Mouse (Mus musculus) forebrain, embryonic 11.5 days (tissue): Measurements from ENCODE around the gene Zfp365. TPM values are rescaled to one million over a fixed set of nuclear protein-coding genes. Genes with fewer than 3 reads are reported as not detected.

Experiments
- ATAC-seq: fragments of 200-750 bp; cut with Nextera tagmentation; replicated peaks from 2 replicates; pipeline ENCODE4 v1.8.0; 2017; ENCODE audit warnings: moderate TSS enrichment; ENCODE audit not compliant: low FRiP score
- DNase-seq: peaks from one replicate; pipeline ENCODE4 v3.0.0-alpha.2; 2017; ENCODE audit warnings: low spot score
- H3K27ac ChIP-seq: fragments of 300-500 bp; sonication (generic); 2 replicates; pipeline ENCODE4 v1.5.1; 2014; ENCODE audit warnings: low read depth, low read length
- H3K27me3 ChIP-seq: fragments of 300-500 bp; sonication (generic); 2 replicates; pipeline ENCODE4 v1.6.1; 2014; ENCODE audit warnings: mild to moderate bottlenecking, low read length, mixed read lengths; ENCODE audit not compliant: control insufficient read depth, insufficient read depth
- H3K36me3 ChIP-seq: fragments of 300-500 bp; sonication (generic); 2 replicates; pipeline ENCODE4 v1.6.1; 2014; ENCODE audit warnings: mild to moderate bottlenecking, low read length, moderate library complexity, mixed read lengths; ENCODE audit not compliant: control insufficient read depth, insufficient read depth
- H3K4me1 ChIP-seq: fragments of 300-500 bp; sonication (generic); replicated peaks from 2 replicates; pipeline ENCODE4 v1.6.1; 2014; ENCODE audit warnings: low read length, mixed read lengths; ENCODE audit not compliant: control insufficient read depth, insufficient read depth
- H3K4me2 ChIP-seq: fragments of 300-500 bp; sonication (generic); 2 replicates; pipeline ENCODE4 v1.6.1; 2014; ENCODE audit warnings: low read depth, mild to moderate bottlenecking, low read length, moderate library complexity, mixed read lengths; ENCODE audit not compliant: severe bottlenecking
- H3K4me3 ChIP-seq: fragments of 300-500 bp; sonication (generic); 2 replicates; pipeline ENCODE4 v1.5.1; 2014; ENCODE audit warnings: low read depth, low read length
- H3K9ac ChIP-seq: fragments of 300-500 bp; sonication (generic); 2 replicates; pipeline ENCODE4 v1.6.1; 2014; ENCODE audit warnings: low read length
- H3K9me3 ChIP-seq: fragments of 300-500 bp; sonication (generic); 2 replicates; pipeline ENCODE4 v1.6.1; 2016; ENCODE audit warnings: low read length, mixed read lengths; ENCODE audit not compliant: control insufficient read depth
- WGBS: fragments of 180-500 bp; shearing (Covaris S2); extraction: QIAGEN DNeasy Blood & Tissue Kit; methylation state at CpG from one replicate; pipeline ENCODE4 v1.1.7; 2014; 5-methylcytosine and 5-hydroxymethylcytosine counted together
- polyA plus RNA-seq: library from polyadenylated mRNA; unstranded; fragments of >200 nt; fragmentation: Nextera tagmentation; extraction: Ambion mirVana; gene quantifications from 2 replicates; pipeline ENCODE4 v1.2.1, GENCODE M21; 2014

Zfp365 gene
- polyA plus RNA-seq, 1 experiment from 2014 or later: 3.8 TPM

- H3K9ac ChIP-seq: peak overlapping the region; percentile 71
- H3K4me3 ChIP-seq: peak overlapping the region; percentile 64
- H3K9me3 ChIP-seq: no peaks in the 10 kb centered on the region
- ATAC-seq (peak; percentile 66), DNase-seq (no peak)
- 19% methylated on average over 33 of the region's 33 CpGs for WGBS
- H3K4me1 ChIP-seq: 0 out of 2 replicates have a peak, but pooled peaks cover 3% of the 10 kb centered on the region
- H3K4me2 ChIP-seq: peak overlapping the region; percentile 95
- no peaks in the 10 kb centered on the region; the same call in 1 of the 2 replicates for H3K27me3 ChIP-seq
- no peak overlapping the region for H3K27ac ChIP-seq
- no peaks in the 10 kb centered on the region for H3K36me3 ChIP-seq
These were observed 770 bp downstream of the Zfp365 start for GRCm38 (mm10) chr10:67911447-67912336.

- 89% methylated on average over 4 of the region's 4 CpGs for WGBS
- ATAC-seq (no peak), DNase-seq (no peak)
- Histone ChIP-seq H3K9ac (no peak overlapping the region), H3K27me3 (peaks cover 10% of the 10 kb centered on the region; the same call in 1 of the 2 replicates), H3K4me3 (no peak overlapping the region), H3K27ac (no peak overlapping the region), H3K4me2 (no peak overlapping the region), H3K9me3 (no peaks in the 10 kb centered on the region), H3K36me3 (no peaks in the 10 kb centered on the region), H3K4me1 (0 out of 2 replicates have a peak, but pooled peaks cover 3% of the 10 kb centered on the region)
These were observed 4.5 kb downstream of the Zfp365 start for GRCm38 (mm10) chr10:67907931-67908330.

GRCm38 (mm10) chr10:67906926-67907325 is 5.5 kb downstream of the Zfp365 start:
- 92% methylated on average over 2 of the region's 2 CpGs for WGBS
- H3K4me1 ChIP-seq: 0 out of 2 replicates have a peak, but pooled peaks cover 3% of the 10 kb centered on the region
- DNase-seq (no peak), ATAC-seq (no peak)
- H3K4me3 ChIP-seq: no peak overlapping the region
- no peaks in the 10 kb centered on the region for H3K9me3 ChIP-seq
- H3K27ac ChIP-seq: no peak overlapping the region
- H3K4me2 ChIP-seq: no peak overlapping the region
- H3K27me3 ChIP-seq: peaks cover 10% of the 10 kb centered on the region; the same call in 1 of the 2 replicates
- no peaks in the 10 kb centered on the region for H3K36me3 ChIP-seq
- no peak overlapping the region for H3K9ac ChIP-seq

GRCm38 (mm10) chr10:67906063-67906462 is 6.4 kb downstream of the Zfp365 start:
- H3K4me3 ChIP-seq: no peak overlapping the region
- peaks cover 10% of the 10 kb centered on the region; the same call in 1 of the 2 replicates for H3K27me3 ChIP-seq
- no peak overlapping the region for H3K4me2 ChIP-seq
- no peak overlapping the region for H3K9ac ChIP-seq
- 87% methylated on average over 4 of the region's 4 CpGs for WGBS
- DNase-seq (no peak), ATAC-seq (no peak)
- no peaks in the 10 kb centered on the region for H3K4me1 ChIP-seq
- no peaks in the 10 kb centered on the region for H3K36me3 ChIP-seq
- H3K9me3 ChIP-seq: no peaks in the 10 kb centered on the region
- H3K27ac ChIP-seq: no peak overlapping the region

GRCm38 (mm10) chr10:67903387-67903786 is 9.1 kb downstream of the Zfp365 start:
- DNase-seq (no peak), ATAC-seq (no peak)
- Histone ChIP-seq H3K4me3 (no peak overlapping the region), H3K9ac (no peak overlapping the region), H3K4me1 (no peaks in the 10 kb centered on the region), H3K36me3 (no peaks in the 10 kb centered on the region), H3K27ac (no peak overlapping the region), H3K4me2 (no peak overlapping the region), H3K27me3 (peaks cover 13% of the 10 kb centered on the region; the same call in 1 of the 2 replicates), H3K9me3 (no peaks in the 10 kb centered on the region)
- WGBS: 83% methylated on average over 7 of the region's 7 CpGs

- no peaks in the 10 kb centered on the region for H3K36me3 ChIP-seq
- no peak overlapping the region for H3K9ac ChIP-seq
- peaks cover 13% of the 10 kb centered on the region; the same call in 1 of the 2 replicates for H3K27me3 ChIP-seq
- 7% methylated on average over 5 of the region's 5 CpGs for WGBS
- DNase-seq (no peak), ATAC-seq (peak; percentile 39; the same call in 1 of the 2 replicates)
- H3K4me2 ChIP-seq: no peak overlapping the region
- no peak overlapping the region for H3K4me3 ChIP-seq
- no peak overlapping the region for H3K27ac ChIP-seq
- no peaks in the 10 kb centered on the region for H3K9me3 ChIP-seq
- no peaks in the 10 kb centered on the region for H3K4me1 ChIP-seq
These were observed 11.3 kb downstream of the Zfp365 start for GRCm38 (mm10) chr10:67901179-67901578.

- H3K27me3 ChIP-seq: peaks cover 7% of the 10 kb centered on the region; the same call in 1 of the 2 replicates
- H3K4me2 ChIP-seq: no peak overlapping the region
- H3K9ac ChIP-seq: no peak overlapping the region
- WGBS: 76% methylated on average over 4 of the region's 4 CpGs
- no peak overlapping the region for H3K27ac ChIP-seq
- H3K36me3 ChIP-seq: no peaks in the 10 kb centered on the region
- DNase-seq: no peak
- no peak for ATAC-seq
- H3K4me3 ChIP-seq: no peak overlapping the region
- no peaks in the 10 kb centered on the region for H3K4me1 ChIP-seq
- no peaks in the 10 kb centered on the region for H3K9me3 ChIP-seq
These were observed 13.3 kb downstream of the Zfp365 start for GRCm38 (mm10) chr10:67898949-67899675.

GRCm38 (mm10) chr10:67898355-67898935 is 14.0 kb downstream of the Zfp365 start:
- Histone ChIP-seq H3K36me3 (no peaks in the 10 kb centered on the region), H3K9ac (no peak overlapping the region), H3K4me1 (no peaks in the 10 kb centered on the region), H3K27me3 (peaks cover 6% of the 10 kb centered on the region; the same call in 1 of the 2 replicates), H3K4me2 (no peak overlapping the region), H3K27ac (no peak overlapping the region), H3K9me3 (no peaks in the 10 kb centered on the region), H3K4me3 (no peak overlapping the region)
- ATAC-seq: no peak
- WGBS: 91% methylated on average over 9 of the region's 9 CpGs
- DNase-seq: no peak
